Mouse (Mus musculus) activated CD4-positive, CD25-positive, alpha-beta regulatory T cell (primary cell): ENCODE data around the gene Ssxa1. TPM values are rescaled to one million over a fixed set of nuclear protein-coding genes. Genes with fewer than 3 reads are reported as not detected.

Experiments used
- polyA plus RNA-seq, 2 experiments: library from polyadenylated mRNA; unstranded; fragments of 100-300 nt; shearing (Covaris generic); gene quantifications; one replicate each; pipeline ENCODE4 v1.2.1; 2017

Gene Ssxa1
- not detected for polyA plus RNA-seq

GRCm38 (mm10) chrX:21115520-21115919 lies at the start of gene Ssxa1:
Ssxa1 (plus strand) TSS chrX:21115820.

GRCm38 (mm10) chrX:21068106-21068505 lies 47.5 kb upstream of the Ssxa1 start, which contains the start of gene Spaca5:
Spaca5 (plus strand) TSS chrX:21068406.

GRCm38 (mm10) chrX:21088983-21089866 lies 26.4 kb upstream of the Ssxa1 start, which contains the start of gene Zfp300:
Zfp300 (minus strand) TSS chrX:21089527.

Other genes starting within 250 kb of the Ssxa1 start
- 1 to 10 TPM in 1 of 2 experiments, not detected in 1; 1.5 TPM for gene Timp1, start 245.7 kb upstream of the Ssxa1 start, polyA plus RNA-seq
- gene Syn1, start 194.8 kb upstream of the Ssxa1 start, polyA plus RNA-seq: under 1 TPM; 0.32 to 0.33 TPM
- gene Cfp, start 184.3 kb upstream of the Ssxa1 start, polyA plus RNA-seq: 10 to 100 TPM in 1 of 2 experiments, 1 to 10 TPM in 1; 6.3 to 19.2 TPM
- gene Elk1, start 165.2 kb upstream of the Ssxa1 start, polyA plus RNA-seq: 1 to 10 TPM; 6.4 to 8.5 TPM
- gene Uxt, start 153.8 kb upstream of the Ssxa1 start, polyA plus RNA-seq: 10 to 100 TPM; 46.3 to 62.6 TPM
- gene Zfp182, start 53.5 kb upstream of the Ssxa1 start, polyA plus RNA-seq: 10 to 100 TPM; 10.3 to 14.3 TPM
- not detected for gene Spaca5, start 47.4 kb upstream of the Ssxa1 start, polyA plus RNA-seq
- gene Zfp300, start 26.3 kb upstream of the Ssxa1 start, polyA plus RNA-seq: 1 to 10 TPM; 1.2 to 3.2 TPM
- gene Gm21876, start 59.8 kb downstream of the Ssxa1 start, polyA plus RNA-seq: not detected